Mouse (Mus musculus) spleen, adult 12 weeks (tissue): ENCODE measurements around the gene Fblim1.

ENCODE experiments used
- DNase-seq: peaks from one replicate; pipeline ENCODE4 v3.0.0; 2022; ENCODE audit warnings: low spot score

Fblim1 gene

GRCm38 (mm10) chr4:141599251-141600141 lies 6.4 kb downstream of the Fblim1 start:
- no peak for DNase-seq

- no peak for DNase-seq
Observed at GRCm38 (mm10) chr4:141598894-141599250, 7.0 kb downstream of the Fblim1 start.

GRCm38 (mm10) chr4:141598199-141598893 lies 7.5 kb downstream of the Fblim1 start:
- no peak for DNase-seq

GRCm38 (mm10) chr4:141596700-141597328 lies 9.1 kb downstream of the Fblim1 start:
- no peak for DNase-seq

GRCm38 (mm10) chr4:141595605-141596268 lies 10.2 kb downstream of the Fblim1 start:
- no peak for DNase-seq

- no peak for DNase-seq
Observed at GRCm38 (mm10) chr4:141595138-141595537, 10.8 kb downstream of the Fblim1 start.

GRCm38 (mm10) chr4:141591547-141591946 lies 14.3 kb downstream of the Fblim1 start:
- peak; percentile 25 for DNase-seq

GRCm38 (mm10) chr4:141583919-141584318 lies 22.0 kb downstream of the Fblim1 start:
- no peak for DNase-seq

GRCm38 (mm10) chr4:141581051-141581450 lies 24.8 kb downstream of the Fblim1 start:
- no peak for DNase-seq

GRCm38 (mm10) chr4:141578833-141579232 lies 27.1 kb downstream of the Fblim1 start:
- no peak for DNase-seq

GRCm38 (mm10) chr4:141576877-141577276 lies 29.0 kb downstream of the Fblim1 start:
- DNase-seq, result no peak

- no peak for DNase-seq
Observed at GRCm38 (mm10) chr4:141576404-141576803, 29.5 kb downstream of the Fblim1 start.

GRCm38 (mm10) chr4:141574789-141575702 lies 30.9 kb downstream of the Fblim1 start:
- peak; percentile 69 for DNase-seq

- DNase-seq, result no peak
Observed at GRCm38 (mm10) chr4:141573359-141573966, 32.4 kb downstream of the Fblim1 start.

- DNase-seq, result no peak
Observed at GRCm38 (mm10) chr4:141572668-141573358, 33.1 kb downstream of the Fblim1 start.

GRCm38 (mm10) chr4:141571934-141572333 lies 34.0 kb downstream of the Fblim1 start:
- no peak for DNase-seq

- DNase-seq, result no peak
Observed at GRCm38 (mm10) chr4:141571337-141571739, 34.6 kb downstream of the Fblim1 start.

- no peak for DNase-seq
Observed at GRCm38 (mm10) chr4:141570821-141571220, 35.1 kb downstream of the Fblim1 start.

GRCm38 (mm10) chr4:141570004-141570403 lies 35.9 kb downstream of the Fblim1 start:
- DNase-seq, result no peak

- no peak for DNase-seq
Observed at GRCm38 (mm10) chr4:141568966-141569365, 36.9 kb downstream of the Fblim1 start.
